Mouse (Mus musculus): ENCODE results near the gene Anapc15. TPM values are rescaled to one million over a fixed set of nuclear protein-coding genes. Genes with fewer than 3 reads are reported as not detected.
A peak's percentile ranks its signal among the peaks of the same experiment; 100 is the strongest.

The Anapc15 gene
- polyA plus RNA-seq, 1 experiment from 2014 or later: 36.3 TPM

GRCm38 (mm10) chr7:101837606-101838471 lies 25.7 kb upstream of the Anapc15 start, which contains the start of gene Inppl1:
Gene Inppl1, minus strand, starts transcription at chr7:101838229.
- H3K9me3 ChIP-seq (replicated peaks; ENCODE audit: control insufficient read depth, low read length): no peaks in the 10 kb centered on the region
- H3K4me1 ChIP-seq (ENCODE audit: control insufficient read depth, low read depth, low read length): no peaks in the 10 kb centered on the region; the same call in none of the 2 replicates
- H3K9ac ChIP-seq (ENCODE audit: low read depth, low read length): peak within 1 kb of the TSS; percentile 66
- H3K27me3 ChIP-seq (ENCODE audit: control insufficient read depth, insufficient read depth, low read depth, low read length): peaks cover 32% of the 10 kb centered on the region
- peak within 1 kb of the TSS; percentile 67 for H3K4me3 ChIP-seq (ENCODE audit: low read depth, low read length)
- ATAC-seq (ENCODE audit: low read depth): peak; percentile 61
- H3K27ac ChIP-seq (ENCODE audit: low read length): 0 out of 2 replicates have a peak within 1 kb of the TSS, but pooled peaks have one; percentile 12
- 1% methylated on average over 64 of the region's 64 CpGs for WGBS (ENCODE audit: insufficient replicate concordance)
- H3K36me3 ChIP-seq (ENCODE audit: control insufficient read depth, insufficient read depth): no peaks in the 10 kb centered on the region
- peak within 1 kb of the TSS; percentile 73 for H3K4me2 ChIP-seq (ENCODE audit: low read depth, low read length)

GRCm38 (mm10) chr7:101844186-101844585 lies 19.3 kb upstream of the Anapc15 start:
- Histone ChIP-seq H3K9me3 (replicated peaks; ENCODE audit: control insufficient read depth, low read length) (no peaks in the 10 kb centered on the region), H3K36me3 (ENCODE audit: control insufficient read depth, insufficient read depth) (no peaks in the 10 kb centered on the region), H3K4me1 (ENCODE audit: control insufficient read depth, low read depth, low read length) (no peaks in the 10 kb centered on the region), H3K27me3 (ENCODE audit: control insufficient read depth, insufficient read depth, low read depth, low read length) (peaks cover under 1% of the 10 kb centered on the region; the same call in 1 of the 2 replicates), H3K4me2 (ENCODE audit: low read depth, low read length) (no peak overlapping the region), H3K9ac (ENCODE audit: low read depth, low read length) (no peak overlapping the region), H3K27ac (ENCODE audit: low read length) (no peak overlapping the region), H3K4me3 (ENCODE audit: low read depth, low read length) (no peak overlapping the region)
- ATAC-seq (ENCODE audit: low read depth): no peak
- 61% methylated on average over 6 of the region's 6 CpGs for WGBS (ENCODE audit: insufficient replicate concordance)

GRCm38 (mm10) chr7:101847934-101848333 lies 15.6 kb upstream of the Anapc15 start:
- no peak overlapping the region for H3K4me3 ChIP-seq (ENCODE audit: low read depth, low read length)
- no peaks in the 10 kb centered on the region for H3K4me1 ChIP-seq (ENCODE audit: control insufficient read depth, low read depth, low read length)
- H3K9me3 ChIP-seq (replicated peaks; ENCODE audit: control insufficient read depth, low read length): no peaks in the 10 kb centered on the region
- no peak overlapping the region for H3K4me2 ChIP-seq (ENCODE audit: low read depth, low read length)
- 63% methylated on average over 1 of the region's 1 CpGs for WGBS (ENCODE audit: insufficient replicate concordance)
- H3K9ac ChIP-seq (ENCODE audit: low read depth, low read length): no peak overlapping the region
- no peaks in the 10 kb centered on the region for H3K27me3 ChIP-seq (ENCODE audit: control insufficient read depth, insufficient read depth, low read depth, low read length)
- no peak overlapping the region for H3K27ac ChIP-seq (ENCODE audit: low read length)
- H3K36me3 ChIP-seq (ENCODE audit: control insufficient read depth, insufficient read depth): no peaks in the 10 kb centered on the region
- ATAC-seq (ENCODE audit: low read depth): no peak

GRCm38 (mm10) chr7:101851689-101852088 lies 11.8 kb upstream of the Anapc15 start:
- no peak overlapping the region for H3K9ac ChIP-seq (ENCODE audit: low read depth, low read length)
- H3K4me2 ChIP-seq (ENCODE audit: low read depth, low read length): no peak overlapping the region
- WGBS (ENCODE audit: insufficient replicate concordance): 50% methylated on average over 6 of the region's 6 CpGs
- H3K36me3 ChIP-seq (ENCODE audit: control insufficient read depth, insufficient read depth): no peaks in the 10 kb centered on the region
- no peak overlapping the region for H3K27ac ChIP-seq (ENCODE audit: low read length)
- ATAC-seq (ENCODE audit: low read depth): no peak
- no peaks in the 10 kb centered on the region for H3K27me3 ChIP-seq (ENCODE audit: control insufficient read depth, insufficient read depth, low read depth, low read length)
- H3K4me3 ChIP-seq (ENCODE audit: low read depth, low read length): no peak overlapping the region
- no peaks in the 10 kb centered on the region for H3K4me1 ChIP-seq (ENCODE audit: control insufficient read depth, low read depth, low read length)
- no peaks in the 10 kb centered on the region for H3K9me3 ChIP-seq (replicated peaks; ENCODE audit: control insufficient read depth, low read length)

DNA sequence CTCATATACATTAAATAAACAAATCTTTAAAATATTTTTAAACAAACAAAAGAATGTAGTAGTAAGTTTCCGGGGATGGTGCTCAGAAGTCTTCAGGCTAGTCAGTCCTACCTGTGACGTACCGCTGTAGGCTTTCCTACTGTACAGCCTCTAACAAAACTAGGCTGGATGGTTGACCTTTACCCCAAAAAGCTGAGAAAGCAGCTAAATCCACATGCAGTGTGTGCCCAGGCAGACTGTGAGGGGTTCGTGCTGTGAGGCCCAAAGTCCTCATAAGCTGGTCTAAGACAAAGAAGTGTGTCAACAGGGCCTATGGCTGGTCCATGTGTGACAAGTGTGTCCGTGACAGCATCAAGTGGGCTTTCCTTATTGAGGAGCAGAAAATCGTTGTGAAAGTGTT lies 10.7 kb upstream of the Anapc15 start:
- Histone ChIP-seq H3K9ac (ENCODE audit: low read depth, low read length) (no peak overlapping the region), H3K4me2 (ENCODE audit: low read depth, low read length) (no peak overlapping the region), H3K4me3 (ENCODE audit: low read depth, low read length) (no peak overlapping the region), H3K9me3 (replicated peaks; ENCODE audit: control insufficient read depth, low read length) (no peaks in the 10 kb centered on the region), H3K27ac (ENCODE audit: low read length) (no peak overlapping the region), H3K27me3 (ENCODE audit: control insufficient read depth, insufficient read depth, low read depth, low read length) (no peaks in the 10 kb centered on the region), H3K4me1 (ENCODE audit: control insufficient read depth, low read depth, low read length) (no peaks in the 10 kb centered on the region), H3K36me3 (ENCODE audit: control insufficient read depth, insufficient read depth) (no peaks in the 10 kb centered on the region)
- ATAC-seq (ENCODE audit: low read depth): no peak; the same call in 1 of the 2 replicates
- 69% methylated on average over 6 of the region's 6 CpGs for WGBS (ENCODE audit: insufficient replicate concordance)

GRCm38 (mm10) chr7:101853816-101854215 lies 9.7 kb upstream of the Anapc15 start:
- H3K4me1 ChIP-seq (ENCODE audit: control insufficient read depth, low read depth, low read length): no peaks in the 10 kb centered on the region
- no peak overlapping the region for H3K4me3 ChIP-seq (ENCODE audit: low read depth, low read length)
- WGBS (ENCODE audit: insufficient replicate concordance): 42% methylated on average over 2 of the region's 2 CpGs
- no peaks in the 10 kb centered on the region for H3K9me3 ChIP-seq (replicated peaks; ENCODE audit: control insufficient read depth, low read length)
- no peak overlapping the region for H3K27ac ChIP-seq (ENCODE audit: low read length)
- no peaks in the 10 kb centered on the region for H3K27me3 ChIP-seq (ENCODE audit: control insufficient read depth, insufficient read depth, low read depth, low read length)
- no peak for ATAC-seq (ENCODE audit: low read depth)
- no peak overlapping the region for H3K4me2 ChIP-seq (ENCODE audit: low read depth, low read length)
- no peaks in the 10 kb centered on the region for H3K36me3 ChIP-seq (ENCODE audit: control insufficient read depth, insufficient read depth)
- no peak overlapping the region for H3K9ac ChIP-seq (ENCODE audit: low read depth, low read length)

DNA sequence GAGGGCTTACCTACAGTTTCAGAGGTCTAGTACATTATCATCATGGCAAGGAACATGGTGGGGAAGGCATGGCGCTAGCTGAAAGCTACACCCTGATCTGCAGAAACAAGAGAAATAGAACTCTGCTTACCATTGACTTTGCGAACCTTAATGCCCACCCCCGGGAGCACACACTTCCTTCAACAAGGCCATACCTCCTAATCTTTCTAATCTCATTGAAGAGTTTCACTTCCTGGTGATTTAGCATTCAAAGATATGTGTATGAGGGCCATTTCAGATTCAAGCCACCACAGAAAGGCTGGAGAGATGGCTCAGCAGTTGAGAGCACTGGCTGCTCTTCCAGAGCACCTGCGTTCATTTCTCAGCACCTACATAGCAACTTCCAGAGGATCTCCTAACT lies 6.4 kb upstream of the Anapc15 start, which contains the start of gene Folr2:
Folr2 (minus strand) TSS at position 101 of the 400 bp plus-strand sequence.
- Histone ChIP-seq H3K36me3 (ENCODE audit: control insufficient read depth, insufficient read depth) (no peaks in the 10 kb centered on the region), H3K27ac (ENCODE audit: low read length) (no peak within 1 kb of the TSS), H3K4me2 (ENCODE audit: low read depth, low read length) (no peak within 1 kb of the TSS), H3K27me3 (ENCODE audit: control insufficient read depth, insufficient read depth, low read depth, low read length) (no peaks in the 10 kb centered on the region), H3K4me3 (ENCODE audit: low read depth, low read length) (no peak within 1 kb of the TSS), H3K9ac (ENCODE audit: low read depth, low read length) (no peak within 1 kb of the TSS), H3K4me1 (ENCODE audit: control insufficient read depth, low read depth, low read length) (no peaks in the 10 kb centered on the region), H3K9me3 (replicated peaks; ENCODE audit: control insufficient read depth, low read length) (no peaks in the 10 kb centered on the region)
- 66% methylated on average over 4 of the region's 4 CpGs for WGBS (ENCODE audit: insufficient replicate concordance)
- no peak for ATAC-seq (ENCODE audit: low read depth)

GRCm38 (mm10) chr7:101858362-101858761 lies 5.2 kb upstream of the Anapc15 start:
- ATAC-seq (ENCODE audit: low read depth): no peak

GRCm38 (mm10) chr7:101860978-101861377 lies 2.5 kb upstream of the Anapc15 start:
- Histone ChIP-seq H3K4me1 (ENCODE audit: control insufficient read depth, low read depth, low read length) (no peaks in the 10 kb centered on the region), H3K9ac (ENCODE audit: low read depth, low read length) (no peak overlapping the region), H3K27me3 (ENCODE audit: control insufficient read depth, insufficient read depth, low read depth, low read length) (no peaks in the 10 kb centered on the region), H3K9me3 (replicated peaks; ENCODE audit: control insufficient read depth, low read length) (no peaks in the 10 kb centered on the region), H3K36me3 (ENCODE audit: control insufficient read depth, insufficient read depth) (no peaks in the 10 kb centered on the region), H3K4me2 (ENCODE audit: low read depth, low read length) (no peak overlapping the region), H3K4me3 (ENCODE audit: low read depth, low read length) (no peak overlapping the region), H3K27ac (ENCODE audit: low read length) (no peak overlapping the region)
- ATAC-seq (ENCODE audit: low read depth): no peak

More at GRCm38 (mm10) chr7:101858362-101858761, 5.2 kb upstream of the Anapc15 start:
- no peaks in the 10 kb centered on the region for H3K27me3 ChIP-seq (ENCODE audit: control insufficient read depth, insufficient read depth, low read depth, low read length)
- H3K4me2 ChIP-seq (ENCODE audit: low read depth, low read length): no peak overlapping the region
- no peak overlapping the region for H3K4me3 ChIP-seq (ENCODE audit: low read depth, low read length)
- no peak overlapping the region for H3K9ac ChIP-seq (ENCODE audit: low read depth, low read length)
- H3K27ac ChIP-seq (ENCODE audit: low read length): no peak overlapping the region
- no peaks in the 10 kb centered on the region for H3K36me3 ChIP-seq (ENCODE audit: control insufficient read depth, insufficient read depth)
- no peaks in the 10 kb centered on the region for H3K4me1 ChIP-seq (ENCODE audit: control insufficient read depth, low read depth, low read length)
- H3K9me3 ChIP-seq (replicated peaks; ENCODE audit: control insufficient read depth, low read length): no peaks in the 10 kb centered on the region
- WGBS (ENCODE audit: insufficient replicate concordance): 59% methylated on average over 9 of the region's 9 CpGs
